Mouse (Mus musculus) lung, postnatal 25 days (tissue): ENCODE data around the gene Gm20388.
"Not testable (repeated sequence)": the region's sequence is repeated elsewhere in the genome, so short reads cannot be mapped to it uniquely, and the experiment has no call there.

ENCODE experiments used
- DNase-seq: peaks from one replicate; pipeline ENCODE4 v3.0.0; 2022; ENCODE audit warnings: low spot score

Gene Gm20388

GRCm38 (mm10) chr8:121125311-121125876 is 1214.8 kb downstream of the Gm20388 start:
- peak; percentile 64 for DNase-seq

GRCm38 (mm10) chr8:121126191-121126590 is 1215.5 kb downstream of the Gm20388 start:
- no peak for DNase-seq

GRCm38 (mm10) chr8:121126694-121127093 is 1216.1 kb downstream of the Gm20388 start:
- DNase-seq: no peak

GRCm38 (mm10) chr8:121127291-121127701 is 1216.7 kb downstream of the Gm20388 start:
- DNase-seq: peak; percentile 66

GRCm38 (mm10) chr8:121127756-121128375 is 1217.2 kb downstream of the Gm20388 start, which contains the start of gene Foxl1:
Foxl1 (plus strand) TSS chr8:121127940.
- DNase-seq: no peak

- no peak for DNase-seq
Measured at GRCm38 (mm10) chr8:121128531-121129264, 1218.1 kb downstream of the Gm20388 start.

- DNase-seq: no peak
Measured at GRCm38 (mm10) chr8:121129265-121129940, 1218.8 kb downstream of the Gm20388 start.

GRCm38 (mm10) chr8:121130522-121130921 is 1219.9 kb downstream of the Gm20388 start:
- DNase-seq: no peak

GRCm38 (mm10) chr8:121132961-121133513 is 1222.4 kb downstream of the Gm20388 start:
- DNase-seq: no peak

- DNase-seq: no peak
Measured at GRCm38 (mm10) chr8:121134102-121134501, 1223.5 kb downstream of the Gm20388 start.

GRCm38 (mm10) chr8:121134512-121134911 is 1223.9 kb downstream of the Gm20388 start:
- DNase-seq: no peak

- DNase-seq: no peak
Measured at GRCm38 (mm10) chr8:121136856-121137255, 1226.2 kb downstream of the Gm20388 start.

GRCm38 (mm10) chr8:121145457-121146134 is 1235.0 kb downstream of the Gm20388 start:
- DNase-seq: not testable (repeated sequence)

- no peak for DNase-seq
Measured at GRCm38 (mm10) chr8:121148573-121149083, 1238.0 kb downstream of the Gm20388 start.

GRCm38 (mm10) chr8:121152394-121152793 is 1241.8 kb downstream of the Gm20388 start:
- DNase-seq: peak; percentile 43

- DNase-seq: no peak
Measured at GRCm38 (mm10) chr8:121156990-121157491, 1246.4 kb downstream of the Gm20388 start.

- DNase-seq: no peak
Measured at GRCm38 (mm10) chr8:121158812-121159211, 1248.2 kb downstream of the Gm20388 start.

GRCm38 (mm10) chr8:121161437-121161836 is 1250.8 kb downstream of the Gm20388 start:
- DNase-seq: no peak

- no peak for DNase-seq
Measured at GRCm38 (mm10) chr8:121162413-121162812, 1251.8 kb downstream of the Gm20388 start.

- no peak for DNase-seq
Measured at GRCm38 (mm10) chr8:121162906-121163695, 1252.5 kb downstream of the Gm20388 start.
